Mouse (Mus musculus) activated CD4-positive, CD25-positive, alpha-beta regulatory T cell (primary cell): ENCODE measurements around the gene Olfr1164. TPM values are rescaled to one million over a fixed set of nuclear protein-coding genes. Genes with fewer than 3 reads are reported as not detected.

ENCODE experiments used
- polyA plus RNA-seq, 2 experiments: library from polyadenylated mRNA; unstranded; fragments of 100-300 nt; shearing (Covaris generic); gene quantifications; one replicate each; pipeline ENCODE4 v1.2.1; 2017

Olfr1164 gene
- not detected for polyA plus RNA-seq

GRCm38 (mm10) chr2:88093866-88094265, at the start of gene Olfr1164:
Gene Olfr1164, minus strand, starts transcription at chr2:88093966.

GRCm38 (mm10) chr2:88128172-88128571, 34.4 kb upstream of the Olfr1164 start, which contains the start of gene Olfr1166:
Gene Olfr1166, minus strand, starts transcription at chr2:88128272.

GRCm38 (mm10) chr2:88071730-88072129, 22.0 kb downstream of the Olfr1164 start, which contains the start of gene Olfr1163:
Gene Olfr1163, minus strand, starts transcription at chr2:88071830.

GRCm38 (mm10) chr2:88051029-88051428, 42.7 kb downstream of the Olfr1164 start, which contains the start of gene Olfr1162:
Gene Olfr1162, minus strand, starts transcription at chr2:88051129.

Other genes starting within 250 kb of the Olfr1164 start
- not detected for gene Olfr1150-ps1, start 250.0 kb downstream of the Olfr1164 start, polyA plus RNA-seq
- gene Olfr1151, start 238.1 kb downstream of the Olfr1164 start, polyA plus RNA-seq, result under 1 TPM in 1 of 2 experiments, not detected in 1; 0.45 TPM
- under 1 TPM in 1 of 2 experiments, not detected in 1; 0.06 TPM for gene Olfr1152, start 227.5 kb downstream of the Olfr1164 start, polyA plus RNA-seq
- under 1 TPM in 1 of 2 experiments, not detected in 1; 0.22 TPM for gene Olfr1153, start 199.0 kb downstream of the Olfr1164 start, polyA plus RNA-seq
- under 1 TPM in 1 of 2 experiments, not detected in 1; 0.20 TPM for gene Olfr1154, start 188.8 kb downstream of the Olfr1164 start, polyA plus RNA-seq
- gene Olfr1155, start 148.8 kb downstream of the Olfr1164 start, polyA plus RNA-seq, result not detected
- gene Olfr1156, start 140.9 kb downstream of the Olfr1164 start, polyA plus RNA-seq, result under 1 TPM; 0.06 to 0.07 TPM
- under 1 TPM in 1 of 2 experiments, not detected in 1; 0.08 TPM for gene Olfr1157, start 125.7 kb downstream of the Olfr1164 start, polyA plus RNA-seq
- gene Olfr74, start 119.3 kb downstream of the Olfr1164 start, polyA plus RNA-seq, result not detected
- not detected for gene Olfr1158, start 103.9 kb downstream of the Olfr1164 start, polyA plus RNA-seq
- gene Olfr1160, start 85.7 kb downstream of the Olfr1164 start, polyA plus RNA-seq, result not detected
- gene Olfr1161, start 71.2 kb downstream of the Olfr1164 start, polyA plus RNA-seq, result under 1 TPM in 1 of 2 experiments, not detected in 1; 0.41 TPM
- gene Olfr73, start 56.3 kb downstream of the Olfr1164 start, polyA plus RNA-seq, result under 1 TPM in 1 of 2 experiments, not detected in 1; 0.11 TPM
- gene Olfr1162, start 42.8 kb downstream of the Olfr1164 start, polyA plus RNA-seq, result not detected
- gene Olfr1163, start 22.1 kb downstream of the Olfr1164 start, polyA plus RNA-seq, result not detected
- gene Olfr1166, start 34.3 kb upstream of the Olfr1164 start, polyA plus RNA-seq, result not detected
- gene Olfr1167, start 61.2 kb upstream of the Olfr1164 start, polyA plus RNA-seq, result not detected
- gene Olfr1168, start 87.9 kb upstream of the Olfr1164 start, polyA plus RNA-seq, result not detected
- not detected for gene Olfr1170, start 134.4 kb upstream of the Olfr1164 start, polyA plus RNA-seq
- under 1 TPM in 1 of 2 experiments, not detected in 1; 0.31 TPM for gene Olfr1173, start 185.9 kb upstream of the Olfr1164 start, polyA plus RNA-seq
- under 1 TPM in 1 of 2 experiments, not detected in 1; 0.69 TPM for gene Olfr1174-ps, start 221.2 kb upstream of the Olfr1164 start, polyA plus RNA-seq
- under 1 TPM in 1 of 2 experiments, not detected in 1; 0.04 TPM for gene Olfr1175-ps, start 233.2 kb upstream of the Olfr1164 start, polyA plus RNA-seq
- gene Olfr1176, start 242.8 kb upstream of the Olfr1164 start, polyA plus RNA-seq, result under 1 TPM in 1 of 2 experiments, not detected in 1; 0.06 TPM